Mouse (Mus musculus) adrenal gland, adult 18-20 months (tissue): ENCODE measurements around the gene Cpne8. TPM values are rescaled to one million over a fixed set of nuclear protein-coding genes. Genes with fewer than 3 reads are reported as not detected.
"Not testable (repeated sequence)": the region's sequence is repeated elsewhere in the genome, so short reads cannot be mapped to it uniquely, and the experiment has no call there.

ENCODE experiments used
- DNase-seq, 2 experiments: peaks; one replicate each; pipeline ENCODE4 v3.0.0; 2021 to 2022; ENCODE audit warnings: low spot score in 2 of 2
- total RNA-seq, 2 experiments: library from RNA; stranded (reverse); gene quantifications; 1 replicate in 1 of 2; 2 replicates in 1 of 2; pipeline ENCODE4 v1.2.3; 2021

Cpne8 gene
- total RNA-seq, 2 experiments from 2014 or later: 4.2 to 12.0 TPM

DNA sequence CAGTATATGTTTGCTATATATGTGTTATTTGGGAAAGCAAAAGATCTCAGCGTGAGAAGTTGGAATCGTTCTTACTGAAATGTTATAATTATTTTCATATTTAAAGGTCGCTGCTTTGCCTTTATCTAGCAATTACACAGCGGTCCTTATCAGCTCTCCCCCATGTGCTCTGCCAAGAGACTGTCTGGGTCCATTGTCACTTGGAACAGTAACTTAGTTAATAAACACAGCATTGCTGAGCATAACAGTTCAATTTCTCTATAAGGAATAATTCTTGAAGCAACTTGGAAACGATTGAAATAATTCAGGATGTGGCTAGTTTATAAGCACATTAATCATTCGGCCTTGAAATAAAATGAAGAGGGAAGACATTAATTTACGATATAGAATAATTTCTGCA lies 189.0 kb downstream of the Cpne8 start:
- no peak for DNase-seq

- not testable (repeated sequence) for DNase-seq
Observed at GRCm38 (mm10) chr15:90470561-90470960, 208.7 kb downstream of the Cpne8 start.

- no peak for DNase-seq
Observed at GRCm38 (mm10) chr15:90463281-90463680, 216.0 kb downstream of the Cpne8 start.

DNA sequence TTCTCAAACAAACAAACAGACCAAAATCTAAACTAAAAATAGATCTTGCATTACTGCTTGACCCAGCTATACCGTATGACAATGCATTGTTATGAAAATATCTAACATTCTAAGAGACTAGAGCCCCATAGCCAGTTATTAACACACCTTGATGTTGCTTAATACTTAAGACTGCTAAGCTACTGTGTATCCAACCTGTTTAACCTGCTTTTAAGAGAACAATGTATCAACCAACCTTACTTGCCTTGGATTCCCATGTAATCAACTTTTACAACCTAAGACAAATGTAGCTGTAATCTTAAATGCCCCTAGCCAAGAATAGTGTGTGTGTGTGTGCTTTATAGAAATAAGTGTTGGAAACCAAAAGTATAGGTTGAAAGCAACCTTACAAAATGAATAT lies 233.2 kb downstream of the Cpne8 start:
- no peak for DNase-seq
